Comparison of ENCODE assay signal across 9 mouse cellular contexts in the genomic region with DNA sequence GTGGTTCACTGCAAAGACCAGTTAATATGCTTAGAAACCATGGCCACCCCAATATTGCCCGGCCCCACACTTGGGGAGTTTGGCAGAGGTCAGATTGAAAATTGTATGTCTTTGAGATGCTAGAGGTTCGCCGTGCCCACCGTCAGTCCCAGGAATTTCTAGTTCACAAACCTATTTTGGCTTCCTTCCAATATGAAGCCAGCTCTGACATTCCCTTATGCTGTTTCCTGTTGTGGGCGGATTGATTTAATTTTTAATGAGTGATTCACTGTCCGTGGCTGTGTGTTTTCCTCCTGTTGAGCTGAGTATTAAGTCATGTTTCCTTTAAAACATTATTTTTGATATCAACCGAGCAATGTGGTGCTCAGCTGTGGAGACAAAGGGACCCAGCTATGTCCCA.
A peak's percentile ranks its signal among the peaks of the same experiment; 100 is the strongest.
DNase-seq lines count a peak whose midpoint lies in the region; ATAC-seq and TF ChIP-seq lines count a peak whose summit lies in the region.
"Had no signal": no experiment of that assay in that cellular context is flagged by ENCODE, and none has a peak within 500 bp of the region (broad histone marks: within the 10 kb centered on the region; RNA-seq: fewer than 3 reads in every experiment).

No protein-coding gene starts in this region.

- no peak overlapping the region for H3K9ac ChIP-seq in lung, embryonic 14.5 days
- no peak overlapping the region for H3K9ac ChIP-seq in intestine, embryonic 14.5 days (ENCODE audit: low read length)

- no peaks in the 10 kb centered on the region for H3K36me3 ChIP-seq in lung, embryonic 14.5 days (ENCODE audit: insufficient read depth)
- no peaks in the 10 kb centered on the region for H3K36me3 ChIP-seq in intestine, embryonic 14.5 days (ENCODE audit: control insufficient read depth, insufficient read depth, low read length)
- H3K36me3 ChIP-seq in myocyte (ENCODE audit: control insufficient read depth, insufficient read depth): no peaks in the 10 kb centered on the region

- no peaks in the 10 kb centered on the region for H3K27me3 ChIP-seq in lung, embryonic 14.5 days (ENCODE audit: insufficient read depth, low read length)
- H3K27me3 ChIP-seq in intestine, embryonic 14.5 days (replicated peaks; ENCODE audit: control insufficient read depth, insufficient read depth, low read length): no peaks in the 10 kb centered on the region
- no peaks in the 10 kb centered on the region for H3K27me3 ChIP-seq in myocyte (ENCODE audit: control insufficient read depth, insufficient read depth, insufficient read length)

- no peak overlapping the region for H3K4me3 ChIP-seq in gastrocnemius, adult 2 months
- H3K4me3 ChIP-seq in lung, embryonic 14.5 days (ENCODE audit: low read depth, low read length): no peak overlapping the region
- H3K4me3 ChIP-seq in lung, adult 2 months (replicated peaks; ENCODE audit: extremely low read depth, low read depth, low read length): no peak overlapping the region
- no peak overlapping the region for H3K4me3 ChIP-seq in intestine, embryonic 14.5 days (ENCODE audit: low read depth, low read length)
- no peak overlapping the region for H3K4me3 ChIP-seq in myocyte

- no peak for TF ChIP-seq POLR2A in lung, adult 2 months (IDR thresholded peaks at IDR 0.05; ENCODE audit: borderline replicate concordance, extremely low read depth, low read depth, low read length)
- TF ChIP-seq POLR2A in myocyte (IDR thresholded peaks at IDR 0.05; ENCODE audit: insufficient read length, low read depth): no peak

- WGBS in lung, embryonic 14.5 days: 14% methylated on average over 7 of the region's 7 CpGs
- 12% methylated on average over 7 of the region's 7 CpGs for WGBS in lung, adult 2 months
- WGBS in intestine, embryonic 14.5 days: 24% methylated on average over 7 of the region's 7 CpGs

- no peak for DNase-seq in gastrocnemius, adult 2 months
- no peak for DNase-seq in gastrocnemius, postnatal 10 days
- peak; percentile 56 for DNase-seq in lung, embryonic 14.5 days
- no peak for DNase-seq in lung, adult 2 months
- no peak for DNase-seq in intestine, embryonic 14.5 days (ENCODE audit: low spot score)
- DNase-seq in spleen, postnatal 14 days (ENCODE audit: low spot score in 2 of 2): no peak
- no peak for DNase-seq in cerebellum, postnatal 25 days
- DNase-seq: layer of hippocampus, postnatal 36 days had no signal

- H3K9me3 ChIP-seq in lung, embryonic 14.5 days (ENCODE audit: low read depth, low read length): no peaks in the 10 kb centered on the region
- no peaks in the 10 kb centered on the region for H3K9me3 ChIP-seq in intestine, embryonic 14.5 days (ENCODE audit: control insufficient read depth, low read length)

- ATAC-seq in lung, embryonic 14.5 days (ENCODE audit: insufficient read depth): 0 out of 2 replicates have a peak, but pooled peaks have one; percentile 36
- no peak for ATAC-seq in intestine, embryonic 14.5 days (replicated peaks; ENCODE audit: low FRiP score, low TSS enrichment, low read depth)

- intact Hi-C loops in gastrocnemius, adult 2 months (cut with DNase I): loop anchor here (10.0 kb wide), 1 partner anchor 455 kb away; no protein-coding TSS in a partner anchor

- H3K4me1 ChIP-seq in lung, embryonic 14.5 days (ENCODE audit: insufficient read depth): peaks cover 13% of the 10 kb centered on the region; the same call in 1 of the 2 replicates
- H3K4me1 ChIP-seq in lung, adult 2 months (ENCODE audit: control insufficient read depth, insufficient read depth, low read length): peaks cover 17% of the 10 kb centered on the region; the same call in 1 of the 2 replicates
- H3K4me1 ChIP-seq in intestine, embryonic 14.5 days (replicated peaks; ENCODE audit: control insufficient read depth, insufficient read depth, low read length): peaks cover 13% of the 10 kb centered on the region

- H3K4me2 ChIP-seq in lung, embryonic 14.5 days: 0 out of 2 replicates have a peak overlapping the region, but pooled peaks have one; percentile 4
- H3K4me2 ChIP-seq in intestine, embryonic 14.5 days (ENCODE audit: low read length): 0 out of 2 replicates have a peak overlapping the region, but pooled peaks have one; percentile 13
- peak overlapping the region; percentile 83 for H3K4me2 ChIP-seq in myocyte (ENCODE audit: low read depth)

- no peaks in the 10 kb centered on the region for H3K79me2 ChIP-seq in myocyte (ENCODE audit: control insufficient read depth, insufficient read depth)

- H3ac ChIP-seq in myocyte (ENCODE audit: control insufficient read depth, insufficient read length): no peak overlapping the region

- peak overlapping the region; percentile 68 for H3K27ac ChIP-seq in gastrocnemius, adult 2 months
- H3K27ac ChIP-seq in lung, embryonic 14.5 days (ENCODE audit: low read depth): no peak overlapping the region
- H3K27ac ChIP-seq in intestine, embryonic 14.5 days (ENCODE audit: low read depth): no peak overlapping the region

- TF ChIP-seq CTCF in gastrocnemius, adult 2 months (IDR thresholded peaks at IDR 0.05): no peak
- no peak for TF ChIP-seq CTCF in lung, embryonic 14.5 days (IDR thresholded peaks at IDR 0.05; ENCODE audit: low read depth)
- TF ChIP-seq CTCF in lung, adult 2 months (IDR thresholded peaks at IDR 0.05; ENCODE audit: insufficient read depth, low read length): no peak

TF ChIP-seq in myocyte, 11 proteins besides CTCF, POLR2A, EP300 and RAD21:
- TF ChIP-seq TCF3 (IDR thresholded peaks at IDR 0.05; ENCODE audit: insufficient read length, low read depth): no peak
- TF ChIP-seq MAX (IDR thresholded peaks at IDR 0.05; ENCODE audit: low read depth): no peak
- no peak for TF ChIP-seq MYOD1 (IDR thresholded peaks at IDR 0.05; ENCODE audit: control insufficient read depth in 1 of 3, insufficient read length in 2 of 3, low read depth in 2 of 3)
- no peak for TF ChIP-seq REST (IDR thresholded peaks at IDR 0.05; ENCODE audit: insufficient read depth, insufficient read length)
- TF ChIP-seq MYOG (IDR thresholded peaks at IDR 0.05; ENCODE audit: control insufficient read depth in 1 of 3, insufficient read depth in 1 of 3, insufficient read length in 2 of 3, low read depth in 2 of 3): no peak
- TF ChIP-seq USF1 (IDR thresholded peaks at IDR 0.05; ENCODE audit: low read depth): no peak
- no peak for TF ChIP-seq POLR2AphosphoS2 (IDR thresholded peaks at IDR 0.05; ENCODE audit: insufficient read length, low read depth)

Comparison
In these comparisons a context has a peak if more than half of its experiments do, and no peak if none do; other contexts are left out.
1. H3K4me2 ChIP-seq: peak in every context shown above with its lines; median percentile 83 in myocyte; 13 in intestine, embryonic 14.5 days; 4 in lung, embryonic 14.5 days.